Mouse (Mus musculus): Measurements from ENCODE around the gene Kncn. TPM values are rescaled to one million over a fixed set of nuclear protein-coding genes. Genes with fewer than 3 reads are reported as not detected.

Kncn gene
- total RNA-seq, 2 experiments from 2014 or later, result 0.12 TPM; not detected in 1

GRCm38 (mm10) chr4:115878216-115878678, 6.0 kb upstream of the Kncn start:
- ATAC-seq (replicated peaks; ENCODE audit: poor library complexity), result no peak

- ATAC-seq (replicated peaks; ENCODE audit: poor library complexity), result no peak
These were observed 5.4 kb upstream of the Kncn start for GRCm38 (mm10) chr4:115878828-115879227.

- no peak for ATAC-seq (replicated peaks; ENCODE audit: poor library complexity)
These were observed 3.0 kb upstream of the Kncn start for GRCm38 (mm10) chr4:115881183-115881582.

GRCm38 (mm10) chr4:115882195-115882594, 2.0 kb upstream of the Kncn start:
- ATAC-seq (replicated peaks; ENCODE audit: poor library complexity), result no peak

GRCm38 (mm10) chr4:115885846-115886245, 1.6 kb downstream of the Kncn start:
- no peak for ATAC-seq (replicated peaks; ENCODE audit: poor library complexity)

GRCm38 (mm10) chr4:115886875-115887274, 2.7 kb downstream of the Kncn start:
- peak; percentile 68 for ATAC-seq (replicated peaks; ENCODE audit: poor library complexity)

GRCm38 (mm10) chr4:115890066-115890465, 5.9 kb downstream of the Kncn start:
- no peak for ATAC-seq (replicated peaks; ENCODE audit: poor library complexity)

GRCm38 (mm10) chr4:115890553-115890952, 6.4 kb downstream of the Kncn start, which contains the start of gene 6430628N08Rik:
6430628N08Rik (plus strand) TSS chr4:115890665.
- no peak for ATAC-seq (replicated peaks; ENCODE audit: poor library complexity)

- ATAC-seq (replicated peaks; ENCODE audit: poor library complexity), result no peak
These were observed 10.1 kb downstream of the Kncn start for GRCm38 (mm10) chr4:115894281-115894680.

GRCm38 (mm10) chr4:115897901-115898631, 13.9 kb downstream of the Kncn start:
- peak; percentile 38 for ATAC-seq (replicated peaks; ENCODE audit: poor library complexity)

GRCm38 (mm10) chr4:115902816-115903215, 18.6 kb downstream of the Kncn start:
- peak; percentile 84 for ATAC-seq (replicated peaks; ENCODE audit: poor library complexity)

GRCm38 (mm10) chr4:115904375-115904774, 20.2 kb downstream of the Kncn start:
- ATAC-seq (replicated peaks; ENCODE audit: poor library complexity), result no peak

GRCm38 (mm10) chr4:115905701-115906100, 21.5 kb downstream of the Kncn start:
- ATAC-seq (replicated peaks; ENCODE audit: poor library complexity), result no peak

- ATAC-seq (replicated peaks; ENCODE audit: poor library complexity), result no peak
These were observed 22.6 kb downstream of the Kncn start for GRCm38 (mm10) chr4:115906791-115907190.

GRCm38 (mm10) chr4:115907994-115908393, 23.8 kb downstream of the Kncn start:
- ATAC-seq (replicated peaks; ENCODE audit: poor library complexity), result peak; percentile 23; the same call in 1 of the 2 replicates

GRCm38 (mm10) chr4:115908641-115909040, 24.4 kb downstream of the Kncn start:
- no peak for ATAC-seq (replicated peaks; ENCODE audit: poor library complexity)

GRCm38 (mm10) chr4:115911586-115911985, 27.4 kb downstream of the Kncn start:
- ATAC-seq (replicated peaks; ENCODE audit: poor library complexity), result no peak

GRCm38 (mm10) chr4:115919911-115920310, 35.7 kb downstream of the Kncn start:
- ATAC-seq (replicated peaks; ENCODE audit: poor library complexity), result no peak

- ATAC-seq (replicated peaks; ENCODE audit: poor library complexity), result no peak
These were observed 38.5 kb downstream of the Kncn start for GRCm38 (mm10) chr4:115922688-115923087.

- ATAC-seq (replicated peaks; ENCODE audit: poor library complexity), result no peak
These were observed 39.2 kb downstream of the Kncn start for GRCm38 (mm10) chr4:115923262-115923880.

GRCm38 (mm10) chr4:115927637-115928036, 43.4 kb downstream of the Kncn start:
- ATAC-seq (replicated peaks; ENCODE audit: poor library complexity), result no peak

GRCm38 (mm10) chr4:115931556-115932088, 47.4 kb downstream of the Kncn start:
- no peak for ATAC-seq (replicated peaks; ENCODE audit: poor library complexity)

Data from megakaryocyte progenitor cell, adult 5-6 weeks (primary cell).